Mouse (Mus musculus) spleen, adult 12 weeks (tissue): ENCODE data around the gene Hapln3.

Experiments
- DNase-seq: peaks from one replicate; pipeline ENCODE4 v3.0.0; 2022; ENCODE audit warnings: low spot score

The Hapln3 gene

GRCm38 (mm10) chr7:79068231-79068630 is 62.6 kb downstream of the Hapln3 start:
- DNase-seq: no peak

- DNase-seq: no peak
These were observed 63.4 kb downstream of the Hapln3 start for GRCm38 (mm10) chr7:79067466-79067865.
